Mouse (Mus musculus): ENCODE measurements at regions not wholly inside any gene's neighbourhood (a gene's known extent, or its start where the extent isn't known, plus 50 kb on each side); places are given as distances from the start of the nearest gene placed in this dataset.
A peak's percentile ranks its signal among the peaks of the same experiment; 100 is the strongest.

- Histone ChIP-seq H3K9ac (ENCODE audit: insufficient read depth, low read depth, low read length, poor library complexity, severe bottlenecking) (no peak overlapping the region), H3K36me3 (ENCODE audit: control insufficient read depth, insufficient read depth, low read length, poor library complexity, severe bottlenecking) (no peaks in the 10 kb centered on the region), H3K4me1 (ENCODE audit: control insufficient read depth in 2 of 2, insufficient read depth in 2 of 2, low read length in 2 of 2, poor library complexity in 1 of 2) (no peaks in the 10 kb centered on the region), H3K4me3 (ENCODE audit: insufficient read depth in 1 of 2, low read depth in 1 of 2, low read length in 2 of 2, poor library complexity in 1 of 2, severe bottlenecking in 1 of 2) (no peak overlapping the region), H3K9me3 (ENCODE audit: control insufficient read depth, insufficient read depth, low read depth, low read length) (no peaks in the 10 kb centered on the region), H3K27ac (ENCODE audit: insufficient read depth, low read depth, low read length, poor library complexity, severe bottlenecking) (no peak overlapping the region)
- in situ Hi-C loops (cut with MboI; ENCODE audit: low sequenced_read_pairs in 2 of 2, unreplicated experiment in 2 of 2): no loop called here
- no peak for TF ChIP-seq ZC3H11A (IDR thresholded peaks at IDR 0.05; ENCODE audit: borderline replicate concordance, low read depth, low read length)
- no peak for TF ChIP-seq CHD2 (IDR thresholded peaks at IDR 0.05; ENCODE audit: low read depth, low read length)
- no peak for TF ChIP-seq ZNF384 (IDR thresholded peaks at IDR 0.05; ENCODE audit: low read depth, low read length)
- no peak for TF ChIP-seq HCFC1 (IDR thresholded peaks at IDR 0.05; ENCODE audit: borderline replicate concordance, insufficient read depth, low read length)
- TF ChIP-seq MAFK (IDR thresholded peaks at IDR 0.05; ENCODE audit: insufficient read depth, low read depth, low read length): no peak
- DNase-seq (ENCODE audit: low read depth, low spot score): no peak
These were observed 66.1 kb upstream of the Igsf21 start for GRCm38 (mm10) chr4:140312635-140313034.

- TF ChIP-seq ZC3H11A (IDR thresholded peaks at IDR 0.05; ENCODE audit: borderline replicate concordance, low read depth, low read length): no peak
- no peak for TF ChIP-seq CHD2 (IDR thresholded peaks at IDR 0.05; ENCODE audit: low read depth, low read length)
These were observed 60.9 kb upstream of the Igsf21 start for GRCm38 (mm10) chr4:140307481-140307880.

GRCm38 (mm10) chr4:140304960-140305359 lies 58.4 kb upstream of the Igsf21 start:
- in situ Hi-C loops (cut with MboI; ENCODE audit: low sequenced_read_pairs in 2 of 2, unreplicated experiment in 2 of 2): no loop called here
- DNase-seq (ENCODE audit: low read depth, low spot score): peak; percentile 16
- no peaks in the 10 kb centered on the region for H3K9me3 ChIP-seq (ENCODE audit: control insufficient read depth, insufficient read depth, low read depth, low read length)
- H3K36me3 ChIP-seq (ENCODE audit: control insufficient read depth, insufficient read depth, low read length, poor library complexity, severe bottlenecking): no peaks in the 10 kb centered on the region
- no peaks in the 10 kb centered on the region for H3K4me1 ChIP-seq (ENCODE audit: control insufficient read depth in 2 of 2, insufficient read depth in 2 of 2, low read length in 2 of 2, poor library complexity in 1 of 2)
- H3K9ac ChIP-seq (ENCODE audit: insufficient read depth, low read depth, low read length, poor library complexity, severe bottlenecking): no peak overlapping the region
- TF ChIP-seq ZC3H11A (IDR thresholded peaks at IDR 0.05; ENCODE audit: borderline replicate concordance, low read depth, low read length) (peak; percentile 72), ZNF384 (IDR thresholded peaks at IDR 0.05; ENCODE audit: low read depth, low read length) (no peak)
- H3K4me3 ChIP-seq (ENCODE audit: insufficient read depth in 1 of 2, low read depth in 1 of 2, low read length in 2 of 2, poor library complexity in 1 of 2, severe bottlenecking in 1 of 2): no peak overlapping the region
- no peak overlapping the region for H3K27ac ChIP-seq (ENCODE audit: insufficient read depth, low read depth, low read length, poor library complexity, severe bottlenecking)

More at GRCm38 (mm10) chr4:140307481-140307880, 60.9 kb upstream of the Igsf21 start:
- Histone ChIP-seq H3K4me1 (ENCODE audit: control insufficient read depth in 2 of 2, insufficient read depth in 2 of 2, low read length in 2 of 2, poor library complexity in 1 of 2) (no peaks in the 10 kb centered on the region), H3K36me3 (ENCODE audit: control insufficient read depth, insufficient read depth, low read length, poor library complexity, severe bottlenecking) (no peaks in the 10 kb centered on the region), H3K9ac (ENCODE audit: insufficient read depth, low read depth, low read length, poor library complexity, severe bottlenecking) (no peak overlapping the region), H3K9me3 (ENCODE audit: control insufficient read depth, insufficient read depth, low read depth, low read length) (no peaks in the 10 kb centered on the region), H3K4me3 (ENCODE audit: insufficient read depth in 1 of 2, low read depth in 1 of 2, low read length in 2 of 2, poor library complexity in 1 of 2, severe bottlenecking in 1 of 2) (no peak overlapping the region), H3K27ac (ENCODE audit: insufficient read depth, low read depth, low read length, poor library complexity, severe bottlenecking) (no peak overlapping the region)
- DNase-seq (ENCODE audit: low read depth, low spot score): no peak
- in situ Hi-C loops (cut with MboI; ENCODE audit: low sequenced_read_pairs in 2 of 2, unreplicated experiment in 2 of 2): no loop called here

DNA sequence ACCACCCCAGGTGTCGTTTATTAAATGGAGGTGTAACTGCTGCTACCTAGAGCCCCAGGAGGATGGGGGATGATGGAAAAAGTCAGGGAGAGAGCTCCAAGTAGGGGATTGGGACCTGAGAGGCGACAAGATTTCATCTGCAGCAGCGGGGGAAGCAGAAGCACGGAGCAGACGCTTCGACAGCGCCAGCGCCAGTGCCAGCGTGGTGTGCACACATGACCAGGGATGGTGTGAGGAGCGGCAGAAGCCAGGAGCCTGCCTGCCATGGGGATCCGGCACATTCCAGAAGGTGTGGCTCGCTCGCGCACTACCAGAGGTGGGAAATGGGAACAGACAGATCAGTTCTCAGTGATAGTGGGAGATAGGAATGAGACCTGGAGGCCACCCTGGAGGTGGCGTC lies 55.1 kb upstream of the Igsf21 start:
- in situ Hi-C loops (cut with MboI; ENCODE audit: low sequenced_read_pairs in 2 of 2, unreplicated experiment in 2 of 2): no loop called here
- TF ChIP-seq ZNF384 (IDR thresholded peaks at IDR 0.05; ENCODE audit: low read depth, low read length) (no peak), CHD2 (IDR thresholded peaks at IDR 0.05; ENCODE audit: low read depth, low read length) (no peak)
- no peak overlapping the region for H3K4me3 ChIP-seq (ENCODE audit: insufficient read depth in 1 of 2, low read depth in 1 of 2, low read length in 2 of 2, poor library complexity in 1 of 2, severe bottlenecking in 1 of 2)
- H3K36me3 ChIP-seq (ENCODE audit: control insufficient read depth, insufficient read depth, low read length, poor library complexity, severe bottlenecking): no peaks in the 10 kb centered on the region
- H3K9me3 ChIP-seq (ENCODE audit: control insufficient read depth, insufficient read depth, low read depth, low read length): no peaks in the 10 kb centered on the region
- no peak overlapping the region for H3K27ac ChIP-seq (ENCODE audit: insufficient read depth, low read depth, low read length, poor library complexity, severe bottlenecking)
- no peaks in the 10 kb centered on the region for H3K4me1 ChIP-seq (ENCODE audit: control insufficient read depth in 2 of 2, insufficient read depth in 2 of 2, low read length in 2 of 2, poor library complexity in 1 of 2)
- no peak for DNase-seq (ENCODE audit: low read depth, low spot score)
- H3K9ac ChIP-seq (ENCODE audit: insufficient read depth, low read depth, low read length, poor library complexity, severe bottlenecking): no peak overlapping the region

DNA sequence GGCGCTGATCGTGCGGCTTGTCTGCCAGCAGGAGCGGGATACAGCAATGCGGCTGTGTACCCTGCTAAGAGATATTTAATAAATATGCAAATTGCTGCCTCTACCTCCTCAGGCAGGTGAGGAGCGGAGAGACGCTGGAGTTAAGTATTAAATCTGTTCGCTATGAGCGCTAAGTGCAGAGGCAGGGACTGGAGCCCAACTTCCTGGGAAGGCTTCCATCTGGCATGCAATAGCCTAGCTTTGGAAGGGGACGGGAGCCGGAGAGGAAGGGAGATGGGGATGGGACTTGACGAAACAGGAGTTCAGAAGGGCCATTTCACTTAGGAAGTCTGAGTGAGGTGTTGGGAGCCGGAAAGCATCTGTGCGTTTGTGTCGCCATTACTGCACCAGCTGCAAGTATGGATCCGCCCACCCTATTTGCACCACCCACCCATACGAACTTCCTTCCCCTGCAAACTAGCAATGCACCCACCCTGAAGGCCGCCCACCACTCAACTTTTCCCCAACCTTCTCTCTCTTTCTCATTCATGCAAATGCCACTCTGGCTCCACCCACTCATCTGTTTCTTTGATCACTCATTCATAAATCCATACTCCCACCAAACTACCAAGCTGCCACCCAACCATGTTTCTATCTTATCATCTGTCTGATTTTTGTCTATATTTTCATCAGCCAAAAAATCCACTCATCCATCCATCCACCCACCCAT lies 51.5 kb upstream of the Igsf21 start:
- no peak overlapping the region for H3K9ac ChIP-seq (ENCODE audit: insufficient read depth, low read depth, low read length, poor library complexity, severe bottlenecking)
- TF ChIP-seq ZC3H11A (IDR thresholded peaks at IDR 0.05; ENCODE audit: borderline replicate concordance, low read depth, low read length) (no peak), CHD2 (IDR thresholded peaks at IDR 0.05; ENCODE audit: low read depth, low read length) (no peak), ZNF384 (IDR thresholded peaks at IDR 0.05; ENCODE audit: low read depth, low read length) (no peak)
- H3K9me3 ChIP-seq (ENCODE audit: control insufficient read depth, insufficient read depth, low read depth, low read length): no peaks in the 10 kb centered on the region
- no peaks in the 10 kb centered on the region for H3K4me1 ChIP-seq (ENCODE audit: control insufficient read depth in 2 of 2, insufficient read depth in 2 of 2, low read length in 2 of 2, poor library complexity in 1 of 2)
- in situ Hi-C loops (cut with MboI; ENCODE audit: low sequenced_read_pairs in 2 of 2, unreplicated experiment in 2 of 2): no loop called here
- H3K4me3 ChIP-seq (ENCODE audit: insufficient read depth in 1 of 2, low read depth in 1 of 2, low read length in 2 of 2, poor library complexity in 1 of 2, severe bottlenecking in 1 of 2): peak overlapping the region in 1 of 2 experiments; percentile 33; a peak in 1 of 4 replicates
- DNase-seq (ENCODE audit: low read depth, low spot score): no peak
- H3K36me3 ChIP-seq (ENCODE audit: control insufficient read depth, insufficient read depth, low read length, poor library complexity, severe bottlenecking): no peaks in the 10 kb centered on the region
- H3K27ac ChIP-seq (ENCODE audit: insufficient read depth, low read depth, low read length, poor library complexity, severe bottlenecking): no peak overlapping the region

All from ES-E14 (cell line).